Mouse (Mus musculus) ZHBTc4 (cell line): ENCODE measurements around the gene Aebp1.
A peak's percentile ranks its signal among the peaks of the same experiment; 100 is the strongest.
"Not testable (repeated sequence)": the region's sequence is repeated elsewhere in the genome, so short reads cannot be mapped to it uniquely, and the experiment has no call there.

Experiments
- DNase-seq: peaks from one replicate; pipeline ENCODE4 v3.0.0-alpha.2; 2011; ENCODE audit warnings: low read depth, low spot score

The Aebp1 gene

DNA sequence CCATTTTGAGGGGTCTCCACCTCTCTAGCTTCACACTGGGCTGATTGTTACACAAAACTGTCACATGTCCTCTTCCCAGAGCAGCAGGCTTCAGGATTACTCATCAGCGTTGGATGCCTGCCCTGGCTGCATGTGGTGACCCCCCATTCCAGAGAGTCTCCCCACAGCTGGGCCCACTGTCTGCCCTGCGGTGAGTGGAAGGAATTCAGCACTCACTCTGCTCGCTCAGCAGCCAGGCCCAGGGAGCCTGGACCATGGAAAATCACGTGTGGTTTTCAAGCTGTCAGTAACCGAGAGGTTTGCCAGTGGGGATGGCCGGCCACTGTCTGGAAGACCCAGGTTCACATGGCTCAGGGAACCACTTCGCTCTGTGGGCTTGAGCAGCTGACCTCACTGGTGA is 5.8 kb upstream of the Aebp1 start:
- no peak for DNase-seq

DNA sequence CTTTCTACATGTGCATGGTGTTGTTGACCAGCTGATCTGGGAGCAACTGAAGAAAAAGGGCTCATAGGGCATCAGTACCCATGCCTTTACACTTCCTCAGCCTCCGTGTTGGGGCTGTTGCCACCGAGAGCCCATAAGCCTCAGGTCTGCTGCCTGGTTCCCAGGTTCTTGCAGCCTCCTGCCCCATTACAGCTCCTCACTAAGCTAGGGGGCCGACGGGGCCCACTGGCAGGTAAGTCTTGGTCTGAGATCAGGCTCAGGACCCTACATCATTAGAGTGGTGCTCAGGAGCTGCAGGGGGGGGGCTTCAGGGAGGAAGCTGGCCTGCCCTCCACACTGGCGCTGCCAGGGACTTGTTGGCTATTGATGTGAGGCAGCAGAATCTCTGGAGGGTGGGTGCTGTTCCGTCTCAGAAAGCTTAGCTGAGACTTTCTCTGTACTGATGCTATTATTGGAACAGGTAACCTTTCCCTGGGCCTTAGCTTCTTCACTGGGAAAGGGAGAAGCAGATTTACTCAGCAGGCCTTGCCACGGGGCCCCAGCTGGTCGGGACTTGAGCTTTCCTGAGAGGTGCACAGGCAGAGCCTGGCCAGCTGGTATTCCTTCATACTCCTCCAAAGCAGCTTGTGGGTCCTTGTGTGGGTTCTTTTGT is 5.1 kb upstream of the Aebp1 start:
- DNase-seq, result no peak

DNA sequence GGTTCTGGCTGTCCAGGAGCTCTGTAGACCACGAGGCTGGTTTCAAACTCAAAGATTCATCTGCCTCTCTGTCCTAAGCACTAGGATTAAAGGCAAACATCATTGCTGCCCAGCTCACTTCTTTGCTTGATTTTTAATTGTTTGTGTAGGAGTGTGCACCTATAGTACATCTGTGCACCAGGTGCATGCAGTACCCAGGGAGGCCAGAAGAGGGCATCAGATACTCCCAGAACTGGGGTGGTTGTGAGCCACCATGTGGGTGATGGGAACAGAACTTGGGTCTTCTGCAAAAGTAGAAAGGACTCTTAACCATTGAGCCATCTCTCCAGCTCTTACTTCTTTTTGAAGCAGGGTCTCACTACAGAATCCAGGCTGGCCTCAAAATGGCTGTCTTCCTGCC is 3.0 kb upstream of the Aebp1 start:
- DNase-seq, result peak; percentile 80

DNA sequence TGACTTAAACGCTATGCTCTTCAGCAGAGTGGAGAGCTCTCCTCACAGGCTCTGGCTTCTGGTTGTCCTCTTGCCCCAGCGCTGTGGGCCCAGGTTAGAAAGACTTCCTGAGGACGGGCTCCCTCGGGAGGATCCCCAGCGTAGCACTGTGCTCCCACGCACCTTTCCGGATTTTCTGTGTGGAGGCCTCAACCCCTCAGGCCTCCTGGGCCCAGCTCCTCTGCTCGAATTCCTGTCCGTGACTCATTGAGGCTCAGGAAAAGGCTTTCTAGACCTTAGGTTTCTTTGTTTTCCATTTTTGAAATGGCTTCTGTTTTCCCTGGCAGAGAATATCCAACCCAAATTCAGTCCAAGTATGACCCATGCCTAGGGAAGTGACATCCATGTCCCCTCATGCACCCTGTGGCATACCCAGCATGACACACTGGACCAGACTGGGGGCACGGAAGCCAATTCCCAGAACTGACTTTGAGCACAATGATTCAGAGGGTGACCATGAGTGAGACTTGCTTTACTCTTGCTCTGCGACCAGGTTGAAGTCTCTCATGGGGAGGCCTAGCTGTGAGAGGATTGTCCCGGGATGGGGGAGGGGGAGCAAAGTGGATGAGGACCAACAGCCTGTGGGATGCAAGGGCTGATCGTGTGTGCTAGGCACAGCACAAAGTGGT is 1.7 kb upstream of the Aebp1 start:
- no peak for DNase-seq

DNA sequence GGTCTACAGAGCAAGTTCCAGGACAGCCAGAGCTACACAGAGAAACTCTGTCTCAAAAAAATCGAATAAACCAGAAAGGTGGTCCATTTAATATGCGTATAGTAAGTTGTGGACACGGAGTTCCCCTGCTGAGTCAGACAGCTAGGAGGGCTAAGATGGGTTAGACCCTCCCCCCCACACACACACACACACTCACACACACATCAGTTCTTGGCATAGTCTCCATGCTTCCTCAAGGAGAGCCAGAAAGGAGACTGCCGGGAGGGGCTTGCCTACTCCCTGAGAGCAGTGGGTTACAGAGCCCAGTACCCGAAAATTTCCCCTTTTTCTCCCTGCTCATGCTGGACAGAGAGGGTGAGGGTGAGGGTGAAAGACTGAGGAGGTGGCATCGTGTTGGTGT is 1.1 kb upstream of the Aebp1 start:
- DNase-seq, result no peak

DNA sequence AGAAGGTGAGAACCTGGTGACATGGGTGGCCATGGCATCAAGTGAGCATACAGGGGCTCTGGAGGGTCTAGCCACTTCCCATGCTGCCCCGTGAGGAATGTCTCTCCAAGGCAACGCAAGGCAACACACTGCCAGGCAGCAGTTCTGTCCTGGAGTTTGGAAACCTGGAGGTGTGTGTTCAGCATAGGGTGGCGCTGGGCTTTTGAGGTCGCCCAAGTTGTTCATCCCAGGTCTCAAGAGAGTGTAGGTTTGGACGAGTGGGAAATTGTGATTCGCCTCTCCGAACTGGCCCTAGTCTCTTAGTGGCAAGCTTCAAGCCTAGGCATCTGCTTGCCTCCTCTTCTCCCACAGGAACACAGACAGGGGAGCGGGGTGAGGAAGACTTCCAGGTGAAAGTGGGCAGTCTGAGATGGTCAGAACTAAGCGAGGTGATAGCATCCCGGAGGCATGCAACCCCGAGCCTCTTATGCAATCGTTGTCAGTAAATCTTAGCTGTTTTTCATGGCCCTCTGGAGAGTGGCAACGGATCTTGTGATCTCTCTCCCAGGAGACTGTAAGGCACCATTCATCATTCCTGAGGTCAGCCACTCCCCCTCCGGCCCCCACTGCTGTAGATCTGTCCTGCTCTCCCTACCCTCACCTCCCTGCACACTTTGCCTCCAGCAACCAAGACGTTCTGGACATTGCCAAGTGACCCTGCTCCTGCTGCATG is 803 bp downstream of the Aebp1 start:
- no peak for DNase-seq

DNA sequence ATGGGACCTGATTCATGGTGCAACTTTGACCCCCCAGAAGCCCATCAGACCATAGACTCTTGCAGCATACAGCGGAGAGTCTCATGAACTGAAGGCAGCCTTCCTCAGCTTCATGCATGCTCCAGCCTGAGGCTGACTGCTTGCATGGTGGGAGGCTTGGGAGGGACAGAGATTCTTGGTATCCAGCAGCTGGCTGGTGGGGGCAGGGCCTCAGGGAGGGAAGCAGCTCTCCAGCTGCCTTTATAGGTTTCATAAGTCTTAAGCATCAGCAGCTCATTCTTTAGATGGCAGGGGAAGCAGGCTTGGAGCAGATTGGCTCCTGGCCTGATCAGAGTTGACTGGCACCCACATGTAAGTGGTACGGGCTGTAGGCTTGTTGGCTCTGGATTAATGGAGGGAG is 5.4 kb downstream of the Aebp1 start:
- no peak for DNase-seq

DNA sequence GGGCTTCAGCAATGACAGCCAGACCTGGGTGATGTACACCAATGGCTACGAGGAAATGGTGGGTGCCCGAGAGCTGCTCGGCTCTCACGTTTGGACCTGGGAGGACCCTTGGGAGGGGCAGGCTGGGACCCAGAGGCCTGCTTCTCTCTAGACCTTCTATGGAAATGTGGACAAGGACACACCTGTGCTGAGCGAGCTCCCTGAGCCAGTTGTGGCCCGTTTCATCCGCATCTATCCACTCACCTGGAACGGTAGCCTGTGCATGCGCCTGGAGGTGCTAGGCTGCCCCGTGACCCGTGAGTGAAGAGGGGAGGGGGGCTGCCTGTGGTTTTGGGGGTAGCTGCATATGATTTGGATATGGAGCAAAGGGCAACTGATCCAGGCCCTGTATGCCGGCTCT is 6.6 kb downstream of the Aebp1 start:
- DNase-seq, result no peak

DNA sequence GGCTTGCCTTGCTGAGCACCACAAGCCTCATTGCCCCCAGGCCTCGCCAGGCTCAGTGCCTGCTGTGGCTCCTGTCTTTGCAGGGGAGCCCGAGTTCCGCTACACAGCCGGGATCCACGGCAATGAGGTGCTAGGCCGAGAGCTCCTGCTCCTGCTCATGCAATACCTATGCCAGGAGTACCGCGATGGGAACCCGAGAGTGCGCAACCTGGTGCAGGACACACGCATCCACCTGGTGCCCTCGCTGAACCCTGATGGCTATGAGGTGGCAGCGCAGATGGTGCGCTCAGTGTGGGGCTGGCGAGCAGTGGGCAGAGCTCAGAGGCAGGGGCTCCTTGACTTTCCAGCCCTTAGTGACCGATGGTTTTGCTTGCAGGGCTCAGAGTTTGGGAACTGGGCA is 7.6 kb downstream of the Aebp1 start:
- DNase-seq, result no peak

DNA sequence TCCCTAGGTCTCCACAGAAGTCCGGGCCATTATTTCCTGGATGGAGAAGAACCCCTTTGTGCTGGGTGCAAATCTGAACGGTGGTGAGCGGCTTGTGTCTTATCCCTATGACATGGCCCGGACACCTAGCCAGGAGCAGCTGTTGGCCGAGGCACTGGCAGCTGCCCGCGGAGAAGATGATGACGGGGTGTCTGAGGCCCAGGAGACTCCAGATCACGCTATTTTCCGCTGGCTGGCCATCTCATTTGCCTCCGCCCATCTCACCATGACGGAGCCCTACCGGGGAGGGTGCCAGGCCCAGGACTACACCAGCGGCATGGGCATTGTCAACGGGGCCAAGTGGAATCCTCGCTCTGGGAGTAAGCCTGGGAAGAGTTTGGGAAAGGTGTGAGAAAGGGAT is 8.3 kb downstream of the Aebp1 start:
- no peak for DNase-seq

DNA sequence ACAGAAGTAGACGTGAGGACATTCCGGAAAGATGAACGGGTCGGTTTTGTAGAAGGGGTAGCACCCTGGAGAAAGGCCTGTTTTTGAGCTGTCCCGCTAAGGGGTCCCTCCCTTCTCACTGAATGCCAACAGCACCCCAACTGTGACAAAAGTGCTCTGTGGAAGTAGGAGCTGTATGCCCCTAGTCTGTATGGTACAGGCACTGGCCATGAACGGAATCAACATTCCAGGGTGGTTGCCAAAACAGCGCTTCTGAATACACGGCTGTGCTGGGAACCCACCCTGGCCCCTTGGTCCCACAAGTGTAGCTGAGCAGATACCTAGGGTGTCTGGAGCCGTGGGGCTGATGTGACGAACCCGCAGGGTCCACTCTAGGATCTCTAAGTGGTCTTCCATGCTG is 11.0 kb downstream of the Aebp1 start:
- DNase-seq, result no peak

DNA sequence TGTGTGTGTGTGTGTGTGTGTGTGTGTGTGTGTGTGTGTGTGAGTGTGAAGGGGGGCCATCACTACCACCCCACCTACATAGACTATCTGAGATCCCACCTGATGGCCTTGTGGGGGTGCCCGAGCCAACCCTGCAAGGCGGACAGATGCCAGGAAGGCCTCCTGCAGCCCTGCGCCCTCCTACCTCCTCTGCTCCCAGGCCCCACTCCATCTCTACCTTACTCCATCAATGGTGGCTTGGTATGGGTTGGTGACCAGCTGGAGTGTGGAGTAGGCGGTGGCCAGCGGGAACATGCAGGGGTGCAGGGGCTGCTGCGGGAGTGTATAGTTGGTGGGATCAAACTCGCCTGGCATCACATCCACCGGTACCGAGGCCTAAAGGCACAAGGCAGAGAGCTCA is 11.4 kb downstream of the Aebp1 start:
- DNase-seq, result no peak

DNA sequence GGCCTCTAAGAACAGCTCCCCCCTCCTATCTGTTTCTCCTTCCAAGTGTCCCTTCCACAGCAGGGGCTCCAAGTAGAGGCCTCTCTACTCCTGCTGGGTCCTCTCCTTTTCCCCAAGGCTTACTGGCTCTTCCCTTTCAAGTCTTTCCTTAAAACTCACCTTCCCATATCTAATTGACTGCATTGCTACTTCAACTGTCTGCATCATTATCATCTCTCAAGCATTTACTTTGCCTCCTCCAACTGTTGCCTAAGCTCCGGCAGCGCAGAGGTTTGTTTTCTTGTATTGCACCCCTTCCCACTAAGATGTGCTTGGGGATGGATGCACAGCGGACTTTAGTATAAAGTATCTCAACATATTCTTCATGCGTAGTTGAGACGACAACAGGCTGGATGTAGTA is 15.7 kb downstream of the Aebp1 start:
- no peak for DNase-seq

DNA sequence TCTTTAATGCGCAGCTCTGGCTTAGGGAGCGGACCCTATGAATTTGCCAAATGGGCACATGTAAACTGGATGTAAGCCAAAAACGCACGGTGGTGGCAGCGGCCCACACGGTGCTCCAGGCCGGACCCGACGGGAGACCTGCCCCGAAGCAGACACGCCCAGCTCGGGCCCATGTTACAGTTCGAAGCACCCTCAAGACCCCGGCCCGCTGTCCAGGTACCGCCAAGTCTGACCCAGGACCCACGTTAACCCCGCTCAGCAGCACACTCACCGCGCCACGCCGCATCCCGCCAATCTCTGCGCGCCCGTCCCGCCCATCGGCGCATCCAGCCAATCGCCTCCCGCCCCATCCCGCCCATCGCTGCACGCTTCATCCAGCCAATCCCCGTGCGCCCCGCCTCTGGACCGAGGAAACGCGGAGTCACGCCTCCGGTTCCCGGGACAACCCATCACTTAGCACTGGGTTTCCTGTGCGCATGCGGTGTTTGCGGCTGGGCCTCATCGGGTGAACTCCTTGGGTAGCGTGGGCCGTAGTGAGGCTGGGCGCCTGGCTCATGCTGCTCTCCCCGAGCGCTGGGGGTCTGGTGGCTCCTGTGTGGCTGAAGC is 16.3 kb downstream of the Aebp1 start, which contains the start of gene Pold2:
TSS of gene Pold2 (minus strand) at position 372 of the 606 bp plus-strand sequence.
- DNase-seq, result peak; percentile 100

DNA sequence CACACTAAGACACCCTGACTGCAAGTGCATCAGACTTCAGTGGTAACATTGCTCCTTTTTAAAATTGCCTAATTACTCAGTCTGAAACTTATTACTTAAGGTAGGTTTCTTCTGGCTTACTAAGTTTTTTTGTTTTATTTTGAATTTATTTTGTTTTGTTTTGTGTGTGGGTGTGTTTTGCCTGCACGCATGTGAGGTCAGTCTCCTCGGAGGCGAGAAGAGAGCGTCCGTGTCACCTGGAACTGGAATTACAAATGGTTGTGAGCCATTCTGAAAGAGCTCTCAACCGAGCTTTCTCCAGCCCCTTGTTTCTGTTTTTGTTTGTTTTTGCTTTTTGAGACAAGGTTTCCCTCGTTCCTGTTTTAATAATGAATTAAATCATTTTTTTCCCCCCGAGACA is 16.9 kb downstream of the Aebp1 start:
- DNase-seq, result no peak

DNA sequence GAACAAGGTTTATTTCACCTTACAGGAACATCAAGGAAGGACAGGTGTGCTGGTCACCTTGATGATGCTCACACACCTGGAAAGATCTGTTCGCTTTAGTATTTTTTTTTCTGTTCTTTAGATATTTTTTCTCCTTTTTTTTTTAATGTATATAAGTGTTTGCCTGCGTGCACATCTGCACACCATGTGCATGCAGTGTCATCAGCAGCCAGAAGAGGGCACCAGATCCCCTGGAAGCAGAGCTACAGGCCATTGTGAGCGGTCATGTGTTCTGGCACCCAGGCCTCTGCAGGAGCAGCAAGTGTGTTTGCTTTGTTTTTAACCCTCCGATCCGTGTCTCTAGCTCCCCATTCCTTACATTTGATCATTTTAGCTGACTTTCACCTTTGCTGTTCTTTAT is 18.2 kb downstream of the Aebp1 start:
- peak; percentile 90 for DNase-seq

DNA sequence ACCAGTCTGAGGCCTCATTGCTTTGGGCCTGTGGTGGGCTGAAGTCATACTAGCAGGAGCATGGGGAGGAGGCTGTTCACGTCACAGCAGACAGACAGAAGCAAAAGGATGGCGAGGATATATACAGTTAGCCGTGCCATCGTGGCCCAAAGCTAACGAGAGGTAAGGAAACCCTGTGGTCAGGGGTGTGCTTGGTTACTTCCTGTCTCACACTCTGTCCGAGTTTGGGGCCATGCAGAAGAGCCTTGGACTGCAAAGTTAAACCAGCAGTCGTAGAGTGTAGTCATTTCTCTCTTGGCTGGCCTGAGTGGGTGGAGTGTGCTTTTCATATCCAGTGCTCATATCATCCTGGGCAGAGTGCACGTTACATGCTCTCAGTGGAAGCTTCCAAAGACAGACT is 20.8 kb downstream of the Aebp1 start:
- DNase-seq, result no peak

DNA sequence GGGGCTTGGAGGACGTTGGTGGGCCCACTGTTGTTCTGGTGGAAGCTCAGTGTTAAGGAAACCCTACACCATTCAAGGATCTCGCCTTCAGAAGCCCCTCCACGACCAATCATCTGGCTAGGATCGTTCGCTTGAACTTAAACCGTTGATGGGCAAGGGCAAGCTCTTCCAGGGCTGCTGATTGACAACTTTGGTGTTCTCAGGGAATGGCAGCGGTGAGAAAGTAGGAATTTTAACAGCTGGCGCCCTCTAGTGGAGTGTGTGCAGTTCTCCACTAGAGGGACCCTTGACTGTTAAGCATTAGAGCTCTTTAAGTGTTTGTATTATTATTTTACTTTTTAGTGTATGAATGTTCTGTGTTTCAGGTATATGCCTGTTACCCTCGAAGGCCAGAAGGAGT is 24.4 kb downstream of the Aebp1 start:
- DNase-seq, result peak; percentile 87

DNA sequence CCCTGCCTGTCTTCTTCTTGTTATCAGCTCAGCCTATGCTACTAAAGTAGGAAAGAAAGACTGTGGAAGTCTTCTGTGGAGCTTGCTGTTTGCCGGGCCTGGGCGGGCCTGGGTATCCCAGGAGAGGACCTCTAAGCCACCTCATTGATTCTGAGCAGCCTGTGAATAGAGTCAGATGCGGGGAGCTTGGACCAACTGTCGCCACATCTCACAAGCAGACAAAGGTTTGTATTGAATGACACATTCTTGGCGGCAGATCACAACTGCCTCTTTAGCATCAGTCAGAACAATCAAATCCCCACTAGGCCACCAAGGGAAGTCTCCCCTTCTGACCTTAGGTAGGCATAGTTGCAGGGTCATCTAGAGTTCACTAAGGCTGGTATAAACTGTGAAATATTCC is 25.5 kb downstream of the Aebp1 start:
- peak; percentile 70 for DNase-seq

DNA sequence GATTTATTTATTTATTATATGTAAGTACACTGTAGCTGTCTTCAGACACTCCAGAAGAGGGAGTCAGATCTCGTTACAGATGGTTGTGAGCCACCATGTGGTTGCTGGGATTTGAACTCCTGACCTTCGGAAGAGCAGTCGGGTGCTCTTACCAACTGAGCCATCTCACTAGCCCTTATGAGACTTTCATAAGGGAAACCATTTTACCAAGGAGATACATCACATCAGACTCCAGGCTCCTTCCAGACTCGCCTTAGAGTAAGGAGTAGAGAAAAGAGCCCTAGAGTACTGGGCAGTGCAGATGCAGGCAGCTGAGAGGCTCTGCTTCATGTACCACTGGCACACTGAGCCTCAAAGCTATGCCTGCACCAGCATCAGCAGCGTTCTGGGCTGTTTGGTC is 26.8 kb downstream of the Aebp1 start:
- DNase-seq, result not testable (repeated sequence)

DNA sequence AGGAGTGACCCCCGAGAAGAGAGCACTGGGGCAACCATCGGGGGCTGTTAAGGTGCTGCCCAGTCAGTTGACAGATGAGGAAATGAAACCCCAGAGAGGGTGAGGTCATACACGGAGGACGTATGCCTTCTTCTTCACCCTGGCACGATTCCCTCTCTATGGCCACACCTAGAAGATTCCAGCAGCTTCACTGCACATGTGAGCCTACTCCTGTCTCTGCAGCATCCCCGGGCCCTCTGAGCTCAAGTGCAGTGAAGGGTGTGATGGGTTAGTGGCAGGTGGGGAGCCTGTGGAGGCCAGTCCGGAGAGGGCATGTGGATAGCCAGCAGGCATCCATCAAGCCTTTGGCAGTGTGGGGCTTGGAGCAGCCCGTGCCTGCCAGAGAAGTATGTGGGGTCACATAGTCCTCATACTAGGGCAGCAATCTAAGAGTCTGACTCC is 30.4 kb downstream of the Aebp1 start:
- DNase-seq, result no peak

DNA sequence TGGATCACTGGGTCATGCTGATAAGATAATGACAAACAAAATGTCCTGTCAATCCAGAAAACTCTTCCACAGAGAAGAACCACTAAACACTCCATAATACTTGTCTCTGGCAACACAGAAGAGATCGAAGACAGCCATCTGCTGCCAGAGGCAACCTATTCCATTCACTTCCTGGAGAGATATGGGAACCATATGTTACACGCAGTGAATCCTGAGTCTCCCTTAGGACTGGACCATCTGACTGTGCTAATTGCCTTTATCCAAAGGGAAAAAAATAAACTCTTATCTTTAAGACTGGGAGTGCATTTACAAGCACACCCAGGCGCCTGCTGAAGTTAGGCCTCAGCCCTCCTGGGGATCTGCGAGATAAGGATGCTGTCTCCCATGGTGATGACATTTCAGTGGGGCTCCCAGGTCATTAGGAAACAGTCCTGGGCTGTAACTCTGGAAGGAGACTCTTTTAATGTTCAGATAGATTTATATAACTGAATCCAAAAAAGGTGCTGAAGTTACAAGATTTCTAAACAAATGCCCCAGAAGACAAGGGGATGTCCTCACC is 31.1 kb downstream of the Aebp1 start:
- DNase-seq, result no peak
